Mouse (Mus musculus): ENCODE measurements around the gene Plekha6.

- no peak for TF ChIP-seq GATA1 (IDR thresholded peaks at IDR 0.05; ENCODE audit: borderline replicate concordance, low read length)
- TF ChIP-seq FLI1 (IDR thresholded peaks at IDR 0.05; ENCODE audit: low read length), result no peak
Observed at GRCm38 (mm10) chr1:133203701-133204100, 39.7 kb downstream of the Plekha6 start.
